Mouse (Mus musculus): ENCODE results near the gene Ruvbl2.
A peak's percentile ranks its signal among the peaks of the same experiment; 100 is the strongest.

DNA sequence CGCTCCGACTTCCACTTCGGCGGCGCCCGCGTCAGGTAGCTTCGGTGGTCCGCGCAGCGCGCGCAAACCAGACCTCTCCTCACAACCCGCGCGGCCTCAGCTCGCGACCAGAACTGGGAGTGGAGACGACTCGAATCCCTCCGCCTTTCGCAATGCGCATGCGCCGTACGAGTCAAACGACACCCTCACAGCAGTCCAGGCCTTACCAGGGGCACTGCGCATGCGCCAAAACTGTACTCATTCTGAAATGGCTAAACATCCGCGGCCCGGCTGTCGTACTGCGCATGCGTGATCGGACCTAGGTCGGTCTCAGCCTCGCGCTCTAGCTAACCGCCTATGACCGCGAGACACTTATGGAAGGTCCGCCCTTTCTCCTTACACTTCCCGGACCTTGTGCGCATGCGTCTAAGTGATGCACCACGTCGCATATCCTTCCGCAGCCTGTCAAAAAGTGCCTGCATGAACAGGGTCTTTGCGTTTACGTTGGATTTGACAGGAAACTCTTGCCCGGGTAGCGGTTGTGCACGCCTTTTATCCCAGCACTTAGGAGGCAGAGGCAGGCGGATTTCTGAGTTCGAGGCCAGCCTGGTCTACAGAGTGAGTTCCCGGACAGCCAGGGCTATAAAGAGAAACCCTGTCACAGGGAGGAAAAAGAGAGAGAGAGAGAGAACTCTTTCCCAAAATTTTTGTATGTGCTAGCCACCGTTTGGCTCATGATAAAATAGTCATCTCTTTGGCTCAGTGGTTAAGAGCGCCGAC, 42.1 kb downstream of the Ruvbl2 start, which contains the start of gene Snrnp70:
- TF ChIP-seq ZC3H11A (IDR thresholded peaks at IDR 0.05; ENCODE audit: borderline replicate concordance, low read depth, low read length) = no peak
- TF ChIP-seq ZNF384 (IDR thresholded peaks at IDR 0.05; ENCODE audit: low read depth, low read length) = no peak
- TF ChIP-seq HCFC1 (IDR thresholded peaks at IDR 0.05; ENCODE audit: borderline replicate concordance, insufficient read depth, low read length) = 0 out of 2 replicates have a peak, but pooled peaks have one; percentile 16
- peak; percentile 90 for TF ChIP-seq CHD2 (IDR thresholded peaks at IDR 0.05; ENCODE audit: low read depth, low read length)
- TF ChIP-seq MAFK (IDR thresholded peaks at IDR 0.05; ENCODE audit: insufficient read depth, low read depth, low read length) = no peak
